Mouse (Mus musculus) adrenal gland, postnatal 25 days (tissue): ENCODE results near the gene Lin37. TPM values are rescaled to one million over a fixed set of nuclear protein-coding genes. Genes with fewer than 3 reads are reported as not detected.

ENCODE experiments used
- DNase-seq: peaks from one replicate; pipeline ENCODE4 v3.0.0; 2021; ENCODE audit warnings: mixed read lengths
- total RNA-seq: library from RNA; stranded (reverse); gene quantifications from 2 replicates; pipeline ENCODE4 v1.2.3, GENCODE M21; 2021

Gene Lin37
- total RNA-seq, 1 experiment from 2014 or later = 56.9 TPM

DNA sequence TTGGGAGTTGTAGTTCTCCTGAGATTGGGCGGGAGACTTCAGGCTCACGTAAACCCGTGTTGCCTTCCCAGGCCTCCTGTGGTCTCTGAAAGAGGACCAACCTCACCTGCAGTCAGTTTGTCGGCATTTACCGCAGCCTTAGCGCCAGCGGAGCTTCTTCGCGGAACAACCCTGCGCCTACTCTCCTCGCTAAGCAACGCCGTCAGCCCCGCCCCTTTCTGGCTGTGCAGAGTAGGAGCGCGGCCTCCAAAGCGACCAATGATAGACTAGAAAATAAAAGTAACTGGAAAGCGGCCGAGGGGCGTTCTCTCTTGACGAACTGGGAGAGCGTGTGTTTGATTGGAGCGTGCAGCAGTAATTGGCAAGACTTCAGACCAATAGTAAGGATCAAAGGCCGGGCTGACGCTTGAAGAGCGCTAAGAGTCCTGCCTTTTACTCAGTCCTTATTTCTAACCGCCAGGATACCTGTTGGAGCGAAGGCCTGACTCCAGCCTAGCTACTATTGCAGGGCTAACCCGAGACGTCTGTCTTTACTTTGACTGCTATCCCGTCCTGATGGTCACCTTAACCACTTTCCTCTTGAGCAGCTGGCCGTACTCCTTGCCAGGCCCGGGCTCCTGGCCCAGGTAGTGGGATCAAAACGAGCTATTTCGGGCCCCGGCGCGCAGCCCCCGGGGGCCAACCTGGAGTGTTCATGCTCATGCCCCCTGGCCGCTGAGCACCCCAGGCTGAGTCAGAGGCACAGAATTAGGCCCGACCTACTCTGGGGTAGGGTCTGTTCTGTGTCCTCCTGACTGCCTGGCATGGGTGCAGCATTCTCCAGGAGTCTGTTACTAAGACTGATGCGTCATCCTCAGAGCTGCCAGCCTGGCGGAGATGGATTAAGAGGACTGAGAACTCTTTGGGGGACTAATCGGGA is 7.3 kb downstream of the Lin37 start, which contains the start of the genes Hspb6 and Proser3:
TSS of gene Hspb6 (plus strand) at position 77 of the 919 bp plus-strand sequence.
TSS of gene Proser3 (minus strand) at position 198 of the 919 bp plus-strand sequence.
- DNase-seq = peak; percentile 93

DNA sequence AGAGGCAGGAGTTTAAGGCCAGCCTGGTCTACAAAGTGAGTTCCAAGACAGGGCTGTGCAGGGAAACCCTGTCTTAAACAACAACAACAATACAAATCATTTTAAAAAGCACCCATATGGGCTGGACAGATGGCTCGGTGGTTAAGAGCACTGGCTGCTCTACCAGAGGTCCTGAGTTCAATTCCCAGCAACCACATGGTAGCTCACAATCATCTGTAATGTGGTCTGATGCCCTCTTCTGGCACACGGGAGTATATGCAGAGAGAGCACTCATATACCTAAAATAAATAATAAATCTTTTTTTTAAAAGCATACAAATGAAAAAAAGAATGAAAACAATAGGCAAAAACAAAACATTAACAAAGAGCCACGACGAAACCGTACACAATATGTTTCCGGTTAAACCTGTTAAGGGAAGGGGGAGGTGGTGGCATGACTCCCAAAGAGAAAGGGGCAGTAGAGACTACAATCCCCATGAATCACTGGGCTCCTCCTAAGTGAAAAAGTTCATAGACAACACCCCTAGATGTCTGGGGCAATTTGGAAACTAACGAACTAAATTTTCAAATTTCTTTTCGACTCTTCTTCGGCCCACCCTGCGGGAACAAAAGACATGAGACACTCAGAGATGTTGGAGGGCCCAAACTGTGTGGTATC is 8.1 kb downstream of the Lin37 start:
- no peak for DNase-seq

DNA sequence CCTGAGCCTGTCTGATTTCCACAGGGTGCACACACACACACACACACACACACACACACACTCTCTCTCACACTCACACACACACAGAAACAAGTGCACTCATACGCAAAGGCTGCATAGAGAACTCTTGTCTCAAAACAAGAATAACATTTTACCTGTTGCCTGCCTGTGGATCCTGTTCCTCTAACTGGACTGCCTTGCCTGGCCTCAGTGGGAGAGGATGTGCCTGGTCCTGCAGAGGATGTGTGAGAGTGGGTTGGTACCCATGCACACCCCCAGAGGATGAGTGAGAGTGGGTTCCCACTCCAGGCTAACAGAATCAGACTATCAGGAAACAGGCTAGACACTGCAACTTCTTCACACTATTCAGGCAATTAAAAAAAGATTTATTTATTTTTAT is 9.0 kb downstream of the Lin37 start:
- DNase-seq = no peak

DNA sequence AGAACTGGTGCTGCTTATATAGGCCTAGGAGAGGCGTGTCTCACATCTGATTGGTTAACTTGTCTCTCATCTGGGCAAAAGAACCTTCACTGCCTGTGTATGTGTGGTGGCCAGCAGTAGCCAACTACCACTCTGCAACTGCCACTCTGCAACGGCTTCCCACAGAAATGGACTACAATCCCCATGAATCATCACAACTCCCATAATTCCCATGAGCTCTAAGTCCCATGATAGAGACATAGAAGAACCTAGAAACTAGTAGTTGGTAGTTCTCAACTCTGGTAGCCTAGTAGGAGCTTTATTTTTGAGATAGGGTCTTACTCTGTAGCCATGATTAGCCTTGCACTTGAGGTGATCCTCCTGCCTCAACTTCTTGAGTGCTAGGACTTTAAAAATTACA is 9.8 kb downstream of the Lin37 start:
- DNase-seq = no peak

DNA sequence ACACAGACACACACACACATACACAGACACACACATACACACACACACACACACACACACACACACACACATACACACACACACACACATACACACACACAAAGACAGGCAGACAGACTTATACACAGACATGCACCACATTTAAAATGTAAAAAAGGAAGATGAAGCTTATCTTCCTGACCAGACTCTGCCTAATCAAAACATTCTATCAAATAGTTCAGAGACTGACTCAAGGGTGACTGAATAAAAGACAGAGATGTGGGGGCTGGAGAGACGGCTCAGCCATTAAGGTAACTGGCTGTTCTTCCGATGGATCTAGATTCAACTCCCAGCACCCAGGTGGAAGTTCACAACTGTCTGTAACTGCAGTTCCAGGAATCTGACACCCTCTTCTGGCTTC is 15.3 kb downstream of the Lin37 start:
- no peak for DNase-seq

DNA sequence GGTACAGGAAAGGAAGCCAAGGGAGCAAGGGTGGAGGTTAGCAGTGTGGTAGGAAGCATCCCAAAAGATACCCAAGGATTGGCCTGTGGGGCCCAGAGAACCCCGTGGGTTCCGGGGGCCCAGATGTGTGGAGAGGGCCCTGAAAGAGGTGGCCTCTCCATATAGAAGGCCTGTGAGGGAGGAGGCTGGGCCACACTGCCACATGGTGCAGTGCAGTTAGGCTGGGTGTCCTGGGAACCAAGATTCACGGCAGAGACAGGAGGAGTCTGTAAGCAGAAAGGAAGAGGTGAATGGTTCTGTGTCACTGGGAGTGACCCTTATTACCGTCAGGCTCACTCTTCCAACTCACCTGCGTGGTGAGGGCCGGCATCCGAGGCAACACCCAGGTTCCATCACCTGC is 19.1 kb downstream of the Lin37 start:
- DNase-seq = no peak

DNA sequence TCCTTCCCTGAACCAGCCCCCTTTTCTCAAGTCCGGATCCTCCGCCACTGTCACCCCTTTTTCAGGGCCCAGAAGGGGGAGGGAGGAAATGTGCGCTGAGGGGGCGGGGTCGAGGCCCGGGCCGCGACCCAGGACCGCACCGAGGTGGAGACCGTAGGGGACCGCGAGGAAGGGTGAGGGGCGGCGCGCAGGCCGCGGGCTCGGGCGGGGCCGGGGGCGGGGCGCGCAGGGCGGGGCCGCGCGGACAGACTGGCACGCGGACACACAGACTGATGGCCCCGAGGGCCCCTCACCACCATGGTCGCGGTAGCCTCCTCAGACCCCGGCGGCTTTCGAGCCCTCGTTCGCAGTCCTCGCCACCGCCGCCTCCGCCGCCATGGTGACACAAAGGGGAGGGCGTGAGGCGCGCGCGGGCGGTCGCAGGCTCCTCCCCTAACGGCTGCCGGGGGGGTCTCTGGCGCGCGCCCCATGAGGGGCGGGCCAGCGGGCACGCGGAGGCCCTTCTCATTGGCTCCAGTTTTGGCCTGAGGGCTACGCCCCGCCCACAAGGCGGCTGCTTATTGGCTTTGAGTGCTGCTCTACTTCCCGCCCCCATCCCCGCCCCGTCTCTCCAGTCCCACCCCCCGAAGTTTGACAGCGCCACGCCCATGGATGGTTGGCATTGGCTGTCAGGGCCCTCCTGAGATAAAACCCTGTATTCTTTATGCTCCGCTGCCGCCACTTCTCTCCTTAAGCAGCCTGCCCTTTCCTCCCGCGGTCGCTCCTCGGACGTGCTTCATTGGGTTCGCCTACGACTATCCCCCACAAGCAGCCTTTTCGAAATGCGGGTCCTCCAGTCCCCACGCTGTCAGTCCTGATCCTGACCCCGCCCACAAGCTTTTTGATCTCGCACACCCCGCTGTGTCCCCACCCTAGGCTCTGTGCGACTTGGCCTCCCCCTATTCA is 24.7 kb downstream of the Lin37 start, which contains the start of gene Arhgap33:
TSS of gene Arhgap33 (minus strand) at position 428 of the 945 bp plus-strand sequence.
- peak; percentile 96 for DNase-seq

DNA sequence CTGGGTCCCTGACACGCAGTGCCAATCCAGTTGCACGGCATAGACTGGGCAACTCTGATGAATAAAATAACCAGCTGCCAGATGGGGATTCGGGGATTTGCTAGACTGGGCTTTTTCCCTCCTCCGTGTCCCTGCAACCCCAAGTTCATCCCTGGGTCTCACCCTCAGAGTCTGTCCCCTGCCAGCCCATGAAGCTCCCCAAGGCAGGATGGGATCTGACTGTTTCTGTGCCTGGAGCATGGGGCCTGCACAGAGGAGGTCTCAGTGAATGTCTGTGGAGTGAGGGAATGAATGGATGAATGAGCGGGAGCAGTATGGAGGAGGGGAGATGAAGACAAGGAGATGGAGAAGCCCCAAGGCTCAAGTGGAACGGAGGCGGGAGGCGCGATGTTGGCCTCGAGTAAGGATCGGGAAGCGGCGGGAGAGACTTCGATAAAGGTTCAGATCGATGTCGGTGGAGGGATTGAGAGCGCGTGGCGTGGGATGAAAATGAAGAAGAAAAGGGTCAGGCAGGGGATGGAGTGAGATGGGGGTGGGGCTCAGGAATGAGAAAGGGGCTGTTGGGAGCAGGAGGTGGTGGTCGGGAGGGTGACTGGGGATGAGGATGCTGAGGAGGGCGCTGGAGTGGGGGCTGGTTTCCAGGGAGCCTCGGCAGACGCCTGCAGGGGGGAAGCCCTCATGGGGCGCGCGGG is 25.6 kb downstream of the Lin37 start:
- DNase-seq = no peak

DNA sequence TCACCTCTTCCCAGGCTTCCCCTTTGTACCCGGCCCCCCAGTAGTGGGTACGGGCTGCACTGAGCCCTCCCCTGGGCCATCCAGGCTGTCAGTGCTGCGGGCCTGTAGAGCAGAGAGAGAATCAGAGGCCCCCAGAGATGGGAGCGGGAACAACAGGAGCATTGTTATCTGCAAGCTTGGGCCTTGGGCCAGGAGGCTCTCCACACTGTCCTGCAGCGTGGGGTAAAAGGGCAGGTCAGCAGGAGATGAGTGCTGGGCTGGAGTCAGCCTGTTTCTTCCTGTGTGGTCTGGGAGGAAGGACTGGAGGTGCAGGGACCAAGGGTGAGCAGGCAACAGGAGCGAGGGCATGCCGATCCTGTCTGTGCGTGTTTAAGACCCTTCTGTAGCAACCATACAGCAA is 26.7 kb downstream of the Lin37 start:
- DNase-seq = no peak

DNA sequence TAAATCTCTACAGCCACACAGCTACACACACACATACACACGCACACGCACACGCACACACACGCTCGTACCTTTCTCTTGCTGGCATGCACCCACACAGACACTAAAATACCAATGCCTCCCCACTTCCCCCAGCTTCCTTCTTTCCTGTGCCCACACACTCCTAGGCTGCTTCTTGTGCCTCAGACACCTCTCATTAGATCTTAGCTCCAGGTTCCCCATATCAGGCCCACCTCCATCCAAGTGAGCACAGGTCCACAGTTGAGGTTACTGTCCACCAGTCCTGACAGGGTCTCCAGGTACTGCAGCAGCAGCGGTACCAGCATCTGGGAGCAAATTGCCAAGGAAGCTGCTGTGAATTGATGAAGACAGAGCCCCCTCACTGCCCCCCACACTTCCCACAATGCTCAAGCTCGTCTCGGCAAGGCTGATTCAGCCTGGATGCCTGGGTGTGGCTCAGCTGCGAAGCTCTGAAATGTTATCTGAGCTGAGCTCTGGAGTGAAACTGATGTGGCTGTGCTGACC is 28.3 kb downstream of the Lin37 start:
- no peak for DNase-seq

DNA sequence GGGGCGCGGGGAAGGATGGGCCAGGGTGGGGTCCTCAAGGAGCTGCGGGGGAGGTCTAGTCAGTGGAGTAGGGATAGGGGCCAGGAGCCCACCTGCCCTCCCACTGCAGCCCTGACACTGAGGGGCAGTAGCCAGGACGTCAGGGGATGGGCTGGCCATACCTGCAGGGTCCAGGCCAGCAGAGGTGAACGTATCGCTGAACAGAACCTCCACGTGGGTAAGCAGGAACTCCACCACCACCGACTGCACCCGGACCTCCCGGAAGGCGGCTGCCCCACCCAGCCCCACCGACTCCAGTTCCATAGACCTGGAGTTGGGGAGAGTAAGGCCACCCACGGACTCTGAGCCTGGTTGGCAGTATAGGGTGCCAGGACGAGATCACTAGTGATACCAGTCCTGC is 32.7 kb downstream of the Lin37 start:
- DNase-seq = no peak

DNA sequence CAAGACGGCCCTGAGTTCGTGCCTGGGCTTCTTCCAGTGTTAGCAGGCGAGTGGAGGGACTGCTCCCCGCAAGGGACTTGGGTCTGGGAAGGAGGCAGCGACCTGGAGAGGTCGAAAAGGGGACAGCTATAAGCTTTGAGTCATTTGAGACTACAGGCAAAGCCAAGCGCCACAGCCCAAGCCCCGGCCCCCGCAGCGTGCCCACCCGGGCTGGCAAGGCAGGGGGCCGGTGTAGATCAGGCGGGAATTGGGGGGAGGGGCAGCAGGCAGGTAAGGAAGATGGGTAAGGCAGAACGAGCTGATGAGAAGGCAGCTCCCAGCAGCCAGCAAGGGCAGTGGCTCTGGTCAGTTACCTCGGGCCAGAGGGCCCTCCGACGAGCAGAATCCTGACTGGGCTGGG is 33.2 kb downstream of the Lin37 start:
- no peak for DNase-seq

DNA sequence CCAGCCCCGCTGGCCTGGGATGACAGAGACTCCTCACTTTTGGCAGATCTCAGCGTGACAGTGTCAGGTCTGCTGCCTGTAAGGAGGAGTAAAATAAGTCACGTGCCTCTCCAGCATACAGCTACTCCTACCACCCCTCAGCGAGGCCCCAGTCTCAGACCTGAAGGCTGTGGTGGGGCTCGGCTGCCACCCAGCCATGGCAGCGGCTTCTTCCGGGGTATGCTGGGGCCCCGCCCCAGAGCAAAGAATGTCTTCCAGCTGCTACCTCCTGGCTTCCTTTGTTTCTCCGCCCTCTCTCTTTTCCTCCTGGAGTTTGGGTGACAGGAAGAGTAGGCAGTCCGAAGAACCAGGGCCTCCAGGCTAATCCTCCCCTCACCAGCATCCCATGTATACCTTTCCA is 33.7 kb downstream of the Lin37 start:
- no peak for DNase-seq

DNA sequence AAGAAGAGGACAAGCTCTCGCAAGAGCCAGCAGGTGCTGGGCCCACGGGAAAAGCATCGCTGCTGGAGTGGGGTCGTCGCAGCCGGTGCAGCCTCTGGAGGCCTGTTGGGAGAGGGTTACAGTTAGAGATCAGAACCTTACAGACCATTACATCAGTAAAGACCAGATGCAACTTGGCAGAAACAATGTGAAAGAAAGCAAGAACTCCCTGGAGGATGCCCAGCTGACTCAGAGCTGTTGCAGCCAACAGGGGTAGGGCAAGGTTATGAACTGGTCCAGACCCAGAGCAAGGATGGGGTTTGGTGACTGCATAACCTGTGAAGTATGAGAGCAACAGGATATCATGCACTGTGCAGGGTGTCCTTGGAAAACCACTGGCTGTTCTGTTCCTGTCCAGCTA is 35.2 kb downstream of the Lin37 start:
- DNase-seq = no peak

DNA sequence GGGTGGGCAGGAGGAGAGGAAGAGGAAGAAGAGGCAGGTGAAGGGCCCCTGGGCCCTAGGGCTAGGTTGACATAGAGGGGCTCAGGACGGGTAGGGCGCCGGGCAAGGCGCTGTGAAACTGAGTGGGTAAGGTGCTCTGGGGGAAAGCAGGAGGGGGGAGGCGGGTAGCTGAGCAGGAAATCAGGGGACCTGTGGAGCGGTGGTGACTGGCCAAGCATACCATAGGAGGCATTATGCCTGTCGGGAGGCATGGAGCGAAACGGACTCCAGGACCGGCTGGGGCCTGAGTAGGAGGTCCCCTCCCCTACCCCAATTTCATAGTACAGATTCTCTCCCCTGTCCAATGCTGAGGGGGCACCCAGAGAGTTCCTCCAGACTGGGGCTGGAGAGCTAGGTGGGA is 36.8 kb downstream of the Lin37 start:
- DNase-seq = no peak

DNA sequence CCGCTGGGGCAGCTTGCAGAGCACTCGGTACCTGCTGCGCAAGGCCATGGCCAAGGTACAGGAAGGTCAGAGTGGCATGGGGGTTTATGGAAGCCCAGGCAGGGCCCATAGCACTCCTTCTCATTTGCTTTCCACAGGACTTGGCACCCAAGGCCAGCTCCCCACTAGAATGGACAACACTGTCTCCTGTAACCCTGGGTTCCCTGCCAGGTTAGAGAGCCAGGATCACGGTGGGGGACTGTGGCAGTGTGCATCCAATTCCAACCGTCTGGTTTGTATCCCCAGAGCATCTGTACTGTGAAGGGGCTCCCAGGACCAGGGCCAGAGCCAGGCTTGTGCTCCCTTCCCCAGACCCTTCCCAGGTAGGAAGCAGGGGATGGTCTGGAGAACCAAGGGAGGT is 38.8 kb downstream of the Lin37 start:
- no peak for DNase-seq

DNA sequence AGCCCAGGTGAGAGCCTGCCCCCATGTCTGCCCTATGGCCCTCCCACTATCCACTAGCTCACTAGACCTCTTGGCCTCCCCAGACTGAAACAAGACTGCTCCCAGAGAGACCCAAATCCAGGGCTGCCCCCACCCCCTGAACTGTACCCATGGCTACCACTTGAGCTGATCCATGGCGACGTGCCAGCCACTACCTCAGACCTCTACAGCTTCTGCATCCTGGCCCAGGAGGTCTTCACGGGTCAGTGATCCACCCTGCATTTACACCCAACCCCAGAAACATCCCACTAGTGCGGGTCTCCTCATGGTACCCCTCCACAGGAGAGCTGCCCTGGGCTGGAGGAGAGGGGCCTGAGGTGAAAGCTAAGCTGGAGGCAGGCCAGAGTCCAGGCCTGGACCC is 39.2 kb downstream of the Lin37 start:
- no peak for DNase-seq

DNA sequence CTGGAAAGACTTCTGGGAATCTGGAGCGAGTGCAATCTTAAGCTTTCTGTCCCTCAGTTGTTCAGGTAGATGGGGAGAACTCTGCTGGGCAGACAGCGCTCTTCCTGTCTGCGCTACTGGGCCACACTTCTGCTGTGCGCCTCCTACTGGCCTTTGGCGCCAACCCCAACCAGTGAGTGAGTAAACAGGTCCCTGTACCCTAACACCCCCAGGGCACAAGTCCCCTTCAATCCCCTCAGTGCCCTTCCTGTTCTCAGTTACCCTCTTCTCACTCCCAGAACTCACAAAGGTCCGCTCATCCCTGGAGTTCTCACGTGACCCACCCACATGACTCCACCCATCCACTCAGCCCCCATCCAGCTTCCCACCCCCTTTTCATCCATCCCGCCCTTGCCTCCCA is 41.3 kb downstream of the Lin37 start:
- DNase-seq = no peak

DNA sequence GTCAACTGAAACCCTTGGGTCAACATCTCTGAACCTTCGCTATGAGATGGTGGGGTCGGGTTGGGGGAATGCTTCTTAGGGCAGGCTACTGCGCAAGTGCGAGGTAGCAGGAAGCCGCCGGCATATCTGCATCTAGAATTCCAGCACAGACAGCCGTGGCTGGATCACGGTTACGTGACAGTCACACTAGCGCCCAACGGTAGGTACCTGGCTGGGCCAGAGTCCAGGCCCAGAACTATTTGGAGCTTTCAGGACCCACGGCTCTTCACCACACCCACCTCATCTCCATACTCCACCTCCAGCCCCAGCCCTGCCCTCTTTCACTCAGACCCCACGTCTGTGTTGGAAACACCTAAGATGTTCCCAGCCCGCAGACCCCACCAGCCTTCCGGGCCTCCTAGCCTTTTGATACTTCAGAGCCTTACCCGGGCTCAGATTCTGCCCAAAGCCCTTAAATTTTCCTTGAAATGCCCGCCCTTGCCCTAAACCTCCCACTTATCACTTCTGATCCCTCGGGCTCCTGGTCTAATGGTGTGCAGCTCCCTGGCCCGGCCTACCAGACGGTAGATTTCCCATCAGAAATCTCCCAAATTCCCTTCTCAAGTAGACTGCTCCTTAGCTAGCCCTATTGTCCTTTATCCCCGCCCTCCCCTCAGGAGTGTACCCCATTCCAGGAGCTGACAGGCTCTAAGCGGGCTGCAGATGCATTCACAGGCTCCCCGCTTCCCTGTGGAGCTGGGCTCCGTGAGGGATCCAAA is 44.5 kb downstream of the Lin37 start:
- DNase-seq = no peak

DNA sequence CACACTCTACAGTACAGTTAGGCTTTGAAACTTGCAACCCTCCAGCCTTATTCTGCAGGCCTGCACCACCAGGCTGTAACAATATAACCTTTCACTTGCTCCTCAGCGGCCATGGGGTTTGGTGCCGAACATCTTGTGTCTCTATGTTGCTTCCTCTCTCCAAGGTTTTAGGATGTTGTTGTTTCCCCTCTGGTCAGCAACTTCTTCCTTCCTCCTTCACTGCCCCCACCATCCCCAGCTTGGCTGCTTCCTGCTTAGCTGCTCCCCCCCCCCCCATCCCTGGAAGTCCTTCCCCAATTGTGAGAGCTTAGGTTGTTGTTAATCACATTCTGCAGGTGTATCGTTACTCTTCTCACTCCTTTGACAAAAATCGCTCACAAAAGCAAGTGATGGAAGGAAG is 51.6 kb downstream of the Lin37 start:
- no peak for DNase-seq
